Mouse (Mus musculus) lung, embryonic 16.5 days (tissue): Measurements from ENCODE around the gene Zc3h15. TPM values are rescaled to one million over a fixed set of nuclear protein-coding genes. Genes with fewer than 3 reads are reported as not detected.

Experiments used
- polyA plus RNA-seq: library from polyadenylated mRNA; unstranded; fragments of >200 nt; fragmentation: Nextera tagmentation; extraction: Ambion mirVana; gene quantifications from 2 replicates; pipeline ENCODE4 v1.2.1, GENCODE M21; 2015

The Zc3h15 gene
- polyA plus RNA-seq, 1 experiment from 2014 or later: 112 TPM

Other genes with a start within 250 kb of the Zc3h15 start
- gene Itgav, start 80.0 kb downstream of the Zc3h15 start, polyA plus RNA-seq: 72.6 and 75.3 TPM in 2 replicates
- 1.9 and 2.1 TPM in 2 replicates for gene Fam171b, start 168.2 kb downstream of the Zc3h15 start, polyA plus RNA-seq